Mouse (Mus musculus) heart, postnatal 10 days (tissue): Measurements from ENCODE around the gene Srgap1. TPM values are rescaled to one million over a fixed set of nuclear protein-coding genes. Genes with fewer than 3 reads are reported as not detected.
"Not testable (repeated sequence)": the region's sequence is repeated elsewhere in the genome, so short reads cannot be mapped to it uniquely, and the experiment has no call there.

Experiments used
- DNase-seq, 2 experiments: peaks; one replicate each; pipeline ENCODE4 v3.0.0; 2021
- intact Hi-C: fragments of 180-260 bp; cut with DNase I; formaldehyde crosslinking; loops from one replicate; pipeline ENCODE4 v1.15.1; 2025
- total RNA-seq, 2 experiments: library from RNA; stranded (reverse); gene quantifications; 2 replicates each; pipeline ENCODE4 v1.2.3; 2021

Srgap1 gene
- total RNA-seq, 2 experiments from 2014 or later, result 8.2 to 8.4 TPM

GRCm38 (mm10) chr10:121781159-121781558, 266.0 kb downstream of the Srgap1 start:
- peak; percentile 24 to 39 for DNase-seq

DNA sequence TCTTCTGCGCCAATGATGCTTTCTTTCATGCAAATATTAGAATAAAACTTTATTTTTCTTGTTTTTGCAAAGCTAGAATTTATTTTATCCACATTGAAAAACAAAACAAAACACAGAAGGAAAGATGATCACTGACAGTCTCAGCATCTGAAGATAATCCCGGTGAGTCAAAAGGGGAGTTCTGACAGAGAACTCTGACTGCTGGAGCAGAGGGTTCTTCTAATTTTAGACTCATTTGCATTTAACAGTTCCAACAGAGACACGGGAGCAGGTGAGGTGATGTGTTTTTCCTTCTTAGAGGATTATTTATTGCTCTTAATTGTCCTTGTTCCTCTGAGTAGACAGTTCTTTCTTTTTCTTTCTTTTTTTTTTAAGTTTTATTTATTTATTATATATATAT, 271.1 kb downstream of the Srgap1 start:
- intact Hi-C loops, result no loop called here

More at GRCm38 (mm10) chr10:121781159-121781558, 266.0 kb downstream of the Srgap1 start:
- intact Hi-C loops, result no loop called here

DNA sequence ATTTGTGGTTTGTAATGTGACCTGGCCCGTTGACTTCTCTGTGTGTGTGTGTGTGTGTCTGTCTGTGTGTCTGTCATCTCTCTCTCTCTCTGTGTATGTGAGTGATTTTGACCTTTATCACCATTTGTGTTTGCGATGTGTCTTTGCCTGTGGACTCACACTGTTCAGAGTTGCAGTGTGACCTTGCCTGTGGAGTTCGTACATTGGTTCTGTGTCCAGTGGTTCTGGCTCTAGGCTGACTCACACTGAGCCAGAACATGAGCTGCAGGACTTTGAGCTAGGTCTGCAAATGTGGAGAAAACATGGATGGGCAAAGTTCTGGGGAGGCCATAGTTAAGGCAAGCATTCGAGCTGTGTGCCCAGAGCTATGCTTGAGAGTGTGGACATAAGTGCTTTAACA, 273.3 kb downstream of the Srgap1 start:
- intact Hi-C loops, result loop anchor here (5.0 kb wide), 1 partner anchor 278 kb away; no protein-coding TSS in a partner anchor

More for the DNA sequence above, 271.1 kb downstream of the Srgap1 start:
- no peak for DNase-seq

GRCm38 (mm10) chr10:121770624-121771577, 276.2 kb downstream of the Srgap1 start:
- intact Hi-C loops, result loop anchor here (5.0 kb wide), 1 partner anchor 281 kb away; no protein-coding TSS in a partner anchor
- peak; percentile 11 to 26 for DNase-seq

More for the DNA sequence above, 273.3 kb downstream of the Srgap1 start:
- no peak for DNase-seq

GRCm38 (mm10) chr10:121769711-121770110, 277.4 kb downstream of the Srgap1 start:
- peak in 1 of 2 experiments; percentile 7 for DNase-seq
- intact Hi-C loops, result loop anchor here (5.0 to 10.0 kb wide), 2 partner anchors 65 to 283 kb away; no protein-coding TSS in a partner anchor

DNA sequence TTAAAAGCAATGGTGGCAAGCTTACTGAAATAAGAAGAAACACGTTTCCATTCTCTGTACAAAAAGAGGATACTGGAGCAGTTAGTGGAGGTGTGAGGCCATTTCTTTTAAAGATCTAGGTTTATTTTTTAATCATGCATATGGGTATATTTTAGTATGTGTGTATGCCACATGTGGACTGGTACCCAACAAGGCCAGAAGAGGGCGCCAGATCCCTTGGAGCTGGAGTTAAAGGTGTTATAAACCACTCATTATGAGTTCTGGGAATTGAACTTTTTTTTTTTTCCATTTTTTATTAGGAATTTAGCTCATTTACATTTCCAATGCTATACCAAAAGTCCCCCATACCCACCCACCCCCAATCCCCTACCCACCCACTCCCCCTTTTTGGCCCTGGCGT, 279.8 kb downstream of the Srgap1 start:
- not testable (repeated sequence) for DNase-seq
- intact Hi-C loops, result loop anchor here (10.0 kb wide), 1 partner anchor 62 kb away; no protein-coding TSS in a partner anchor

DNA sequence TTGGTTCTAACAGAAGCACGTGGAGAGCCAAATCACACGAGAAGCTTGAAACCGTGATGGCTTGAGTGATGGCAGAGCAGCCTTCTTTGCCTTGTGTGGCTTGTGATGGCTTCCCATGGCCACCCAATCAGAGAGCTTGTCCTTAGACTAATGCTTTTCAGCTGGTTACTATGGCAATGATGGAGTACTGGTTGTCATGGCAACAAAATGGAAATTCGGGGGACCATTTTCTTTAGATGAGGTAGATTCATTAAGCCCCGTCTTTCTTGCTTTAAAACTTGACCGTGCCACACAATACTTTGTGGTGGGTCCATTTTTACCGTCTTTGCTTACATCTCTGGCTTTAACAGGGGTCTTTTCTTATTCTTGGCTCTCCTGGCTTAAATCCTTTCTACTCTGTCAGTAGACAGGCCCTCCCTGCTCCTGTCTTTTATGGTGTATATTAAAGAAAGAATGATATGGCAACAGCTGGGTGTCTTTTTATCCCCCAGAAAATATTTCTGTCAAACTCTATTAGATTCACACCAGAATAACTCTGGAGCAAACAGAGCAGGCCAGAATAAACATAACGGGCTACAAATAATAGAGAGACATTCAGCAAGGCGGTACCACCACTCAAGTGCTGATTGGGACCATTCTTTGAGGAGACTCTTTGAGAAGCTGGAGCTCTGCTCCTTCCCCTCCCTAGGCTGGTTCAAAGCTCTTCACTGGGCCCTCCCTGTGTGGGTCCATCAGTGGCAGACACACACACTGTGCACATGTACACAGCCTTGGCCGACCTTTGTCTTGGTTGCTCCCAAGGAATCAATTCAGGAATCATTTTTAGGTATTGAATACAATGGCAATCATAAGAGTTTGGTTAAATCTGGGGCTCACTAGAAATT, 281.7 kb downstream of the Srgap1 start:
- DNase-seq, result no peak
- intact Hi-C loops, result loop anchor here (10.0 kb wide), 1 partner anchor 61 kb away; no protein-coding TSS in a partner anchor

GRCm38 (mm10) chr10:121764469-121765173, 282.5 kb downstream of the Srgap1 start:
- intact Hi-C loops, result loop anchor here (10.0 kb wide), 1 partner anchor 60 kb away; no protein-coding TSS in a partner anchor

DNA sequence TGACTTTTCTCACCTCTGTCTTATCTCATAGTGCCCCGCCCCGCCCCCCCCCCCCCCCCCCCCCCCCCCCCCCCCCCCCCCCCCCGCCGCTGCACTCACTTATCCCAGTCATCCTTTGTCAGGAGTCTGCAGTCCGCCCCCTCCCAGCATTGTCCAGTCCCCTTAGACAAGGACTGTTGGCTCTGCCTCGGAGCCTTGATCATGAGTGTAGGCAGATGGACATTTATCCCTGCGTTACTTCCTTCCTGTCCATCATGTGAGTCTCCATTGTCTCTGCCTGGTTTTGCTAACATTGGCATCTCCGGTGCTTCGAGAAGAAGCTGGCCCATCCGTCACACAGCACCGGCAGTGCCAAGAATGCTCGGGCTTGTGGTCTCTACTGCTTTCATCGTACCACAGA, 283.9 kb downstream of the Srgap1 start:
- intact Hi-C loops, result loop anchor here (10.0 kb wide), 1 partner anchor 58 kb away; no protein-coding TSS in a partner anchor
- no peak for DNase-seq

More at GRCm38 (mm10) chr10:121764469-121765173, 282.5 kb downstream of the Srgap1 start:
- no peak for DNase-seq

DNA sequence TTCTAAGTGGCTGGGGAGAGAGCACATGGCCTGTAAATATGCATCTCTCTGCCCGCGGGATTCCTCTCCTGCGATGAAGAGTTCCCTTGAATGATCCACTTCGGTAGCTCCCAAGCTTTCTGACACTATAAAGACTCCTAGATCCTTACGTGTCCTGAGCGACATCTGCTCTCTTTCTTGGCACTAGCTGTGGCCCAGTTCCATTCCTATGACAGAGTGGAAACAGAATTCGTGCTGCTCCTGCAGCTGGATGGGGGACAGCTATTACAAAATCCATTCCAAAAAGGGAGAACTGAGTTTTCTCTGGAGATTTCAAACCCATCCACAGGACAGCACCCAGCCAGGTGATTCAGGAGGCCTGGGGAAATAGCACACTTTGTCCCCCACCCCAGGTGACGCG, 285.0 kb downstream of the Srgap1 start:
- DNase-seq, result peak; percentile 46
- intact Hi-C loops, result loop anchor here (10.0 kb wide), 1 partner anchor 57 kb away; no protein-coding TSS in a partner anchor

DNA sequence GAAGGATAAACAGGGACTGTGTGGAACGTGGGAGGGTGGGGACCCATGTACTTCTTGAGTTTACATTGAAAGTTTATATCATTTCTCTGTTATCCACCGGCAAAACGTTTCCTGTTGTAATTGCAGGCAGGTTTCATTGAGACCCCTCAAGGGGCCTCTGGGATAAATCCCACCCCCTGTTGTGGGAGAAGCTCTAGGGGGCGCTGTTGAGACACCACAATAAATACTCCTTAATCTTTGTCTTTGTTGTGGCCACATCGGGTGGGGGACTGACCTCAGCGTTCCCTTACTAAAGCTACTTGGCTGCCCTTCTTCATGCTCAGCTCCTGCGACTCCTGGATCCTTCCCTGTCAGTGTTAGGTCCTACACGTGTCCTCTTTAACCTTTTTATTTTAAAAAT, 288.0 kb downstream of the Srgap1 start:
- no peak for DNase-seq
- intact Hi-C loops, result no loop called here

DNA sequence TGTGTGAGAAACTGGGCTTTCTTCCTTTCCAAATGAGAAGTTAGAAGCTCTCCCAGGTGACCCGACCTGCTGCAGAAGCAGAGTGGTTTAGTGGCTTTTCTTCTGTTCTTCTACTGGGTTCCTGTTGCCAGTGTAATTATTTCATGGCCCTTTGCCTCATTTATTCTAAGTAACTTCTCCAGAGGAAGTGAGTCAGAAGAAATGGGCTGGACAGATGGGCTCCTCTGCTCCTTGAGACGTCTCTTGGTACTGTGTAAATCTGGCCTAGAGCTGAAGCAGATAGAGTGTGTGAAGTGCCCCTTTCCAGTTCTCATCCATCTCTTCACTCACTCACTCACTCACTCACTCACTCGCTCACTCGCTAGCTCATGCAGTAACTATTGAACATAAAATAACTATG, 290.4 kb downstream of the Srgap1 start:
- no peak for DNase-seq
- intact Hi-C loops, result no loop called here

DNA sequence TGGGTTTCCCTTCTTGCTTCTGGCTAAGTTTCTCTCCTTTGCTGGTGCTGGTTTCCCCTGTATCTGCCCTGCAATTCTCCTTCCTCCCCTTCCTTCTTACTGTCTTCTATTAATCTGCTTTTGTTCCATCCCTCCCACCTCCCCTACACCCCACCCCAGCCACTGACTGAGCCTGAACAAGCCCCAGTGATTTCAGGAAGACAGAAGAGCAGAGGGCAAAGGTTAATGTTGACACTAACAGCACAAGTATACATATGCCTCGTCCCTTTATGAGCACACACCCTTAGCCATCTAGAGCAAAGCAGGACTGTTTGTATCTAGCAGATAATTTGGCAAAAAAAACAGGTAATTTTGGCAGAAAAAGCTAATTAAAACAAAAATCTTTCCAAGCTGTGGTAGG, 291.3 kb downstream of the Srgap1 start:
- no peak for DNase-seq
- intact Hi-C loops, result no loop called here

DNA sequence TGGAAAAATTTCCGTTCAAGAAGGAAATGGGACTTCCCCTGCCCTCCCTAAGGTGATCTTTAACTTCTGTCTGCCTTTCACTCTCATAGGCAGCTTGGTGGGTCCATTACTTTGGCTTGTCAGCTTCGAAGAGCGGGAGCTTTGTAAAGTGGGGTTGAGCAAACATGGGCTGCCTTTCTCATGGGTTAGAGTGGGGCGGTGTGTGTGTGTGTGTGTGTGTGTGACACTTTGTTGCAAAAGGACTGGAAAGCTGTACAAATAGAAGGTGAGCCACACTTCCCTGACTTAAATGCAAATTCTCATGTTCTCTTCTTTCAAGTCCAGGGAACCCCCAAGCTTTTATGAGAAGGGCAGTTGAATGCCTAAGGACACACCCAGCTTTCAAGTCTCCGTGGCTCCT, 292.9 kb downstream of the Srgap1 start:
- DNase-seq, result no peak
- intact Hi-C loops, result no loop called here

DNA sequence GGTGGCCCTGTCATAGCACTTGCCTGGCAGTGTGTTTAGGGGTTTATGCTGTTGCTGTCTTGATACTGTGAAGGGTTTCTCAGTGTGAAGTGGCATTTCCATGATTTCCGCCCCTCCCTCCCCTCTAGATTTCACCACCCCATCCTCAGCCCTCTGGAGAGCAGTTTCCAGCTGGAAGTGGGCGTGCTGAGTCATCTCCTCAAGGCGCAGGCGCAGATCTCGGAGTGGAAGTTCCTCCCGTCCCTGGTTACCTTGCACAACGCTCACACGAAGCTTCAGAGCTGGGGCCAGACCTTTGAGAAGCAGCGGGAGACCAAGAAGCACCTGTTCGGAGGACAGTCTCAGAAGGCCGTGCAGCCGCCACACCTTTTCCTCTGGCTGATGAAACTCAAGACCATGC, 296.9 kb downstream of the Srgap1 start:
- no peak for DNase-seq
- intact Hi-C loops, result no loop called here

- intact Hi-C loops, result no loop called here
- no peak for DNase-seq
Observed at GRCm38 (mm10) chr10:121742336-121742735, 304.8 kb downstream of the Srgap1 start.

DNA sequence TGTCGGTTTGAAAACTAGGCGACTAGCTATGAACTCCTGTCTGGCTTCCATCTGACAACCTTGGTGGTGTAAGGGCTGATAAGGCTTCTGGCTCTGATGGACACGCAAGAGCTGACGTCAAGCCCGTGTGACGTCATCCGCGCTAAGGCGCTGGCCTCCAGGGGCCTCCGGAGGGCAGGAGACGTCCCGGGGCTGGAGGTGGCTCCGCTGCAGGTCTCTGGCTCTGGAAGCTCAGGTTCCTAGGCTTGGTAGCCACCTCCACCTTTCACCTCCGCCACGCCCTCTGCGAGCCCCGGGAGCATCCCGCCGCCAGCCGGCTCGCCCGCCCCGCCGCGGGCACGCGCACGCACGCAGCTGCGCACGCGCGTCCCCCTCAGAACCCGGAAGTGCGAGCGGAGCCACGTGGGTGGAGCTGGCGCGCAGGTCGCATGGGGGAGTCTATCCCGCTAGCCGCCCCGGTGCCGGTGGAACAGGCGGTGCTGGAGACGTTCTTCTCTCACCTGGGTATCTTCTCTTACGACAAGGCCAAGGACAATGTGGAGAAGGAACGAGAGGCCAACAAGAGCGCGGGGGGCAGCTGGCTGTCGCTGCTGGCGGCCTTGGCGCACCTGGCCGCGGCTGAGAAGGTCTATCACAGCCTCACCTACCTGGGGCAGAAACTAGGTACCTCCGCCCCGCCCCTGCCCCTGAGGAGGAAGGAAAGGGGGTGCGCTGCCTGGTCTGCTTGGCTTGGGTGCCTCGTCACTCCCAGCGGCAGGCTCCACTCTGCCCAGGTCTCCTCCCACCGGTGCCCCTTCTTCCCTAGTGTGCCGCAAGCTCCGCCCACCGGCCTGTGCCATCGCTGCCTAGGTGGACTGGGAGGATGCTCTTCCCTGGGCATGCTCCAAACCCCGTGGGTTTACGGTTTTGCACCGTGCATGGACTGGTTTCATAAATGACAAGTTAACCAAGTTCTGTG, 307.3 kb downstream of the Srgap1 start, which contains the start of gene BC048403:
BC048403 (plus strand) TSS at position 390 of the 958 bp plus-strand sequence.
- DNase-seq, result peak; percentile 89 to 90
- intact Hi-C loops, result loop anchor here (5.0 kb wide), 1 partner anchor 113 kb away; the partner anchor contains the start of gene Xpot

DNA sequence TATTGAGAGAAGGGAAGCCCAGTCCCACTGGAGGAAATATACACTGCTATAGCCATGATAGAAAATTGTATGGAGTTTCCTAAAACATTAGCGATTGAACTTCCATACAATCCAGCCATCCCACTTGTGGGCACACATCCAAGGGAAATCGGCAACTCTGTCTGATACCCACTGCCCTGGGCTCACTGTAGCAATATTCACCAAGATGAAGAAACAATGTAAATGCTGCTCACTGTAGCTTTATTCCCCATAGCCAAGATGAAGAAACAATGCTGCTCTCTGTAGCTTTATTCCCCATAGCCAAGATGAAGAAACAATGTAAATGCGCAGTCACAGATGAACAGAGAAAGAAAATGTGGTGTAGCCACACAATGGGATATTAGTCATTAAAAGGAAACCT, 309.9 kb downstream of the Srgap1 start:
- no peak for DNase-seq
- intact Hi-C loops, result loop anchor here (5.0 kb wide), 1 partner anchor 110 kb away; the partner anchor contains the start of gene Xpot
